Mouse (Mus musculus) lung, postnatal 0 days (tissue): Measurements from ENCODE around the gene AI464131.

Experiments used
- CTCF ChIP-seq: IDR thresholded peaks from 2 replicates; pipeline ENCODE4 v1.5.1; 2016; ENCODE audit warnings: antibody characterized with exemption, mild to moderate bottlenecking
- EP300 ChIP-seq: IDR thresholded peaks from 2 replicates; pipeline ENCODE4 v1.6.1; 2016; ENCODE audit warnings: antibody characterized with exemption, mild to moderate bottlenecking, control low read depth

GRCm38 (mm10) chr4:41522136-41522535 lies 19.3 kb upstream of the AI464131 start:
- no peak for TF ChIP-seq CTCF
- TF ChIP-seq EP300 = no peak
